Mouse (Mus musculus) small intestine, adult 2 months (tissue): ENCODE measurements around the gene Islr.

ENCODE experiments used
- CTCF ChIP-seq: fragments of 200-500 bp; IDR thresholded peaks from 2 replicates; pipeline ENCODE4 v1.5.1; 2012; ENCODE audit warnings: low read depth, mild to moderate bottlenecking, control low read depth, inconsistent platforms, low read length, moderate library complexity, mixed read lengths; ENCODE audit not compliant: insufficient replicate concordance, insufficient read length; ENCODE audit errors: extremely low read depth
- POLR2A ChIP-seq: fragments of 200-500 bp; IDR thresholded peaks from 2 replicates; pipeline ENCODE4 v1.6.1; 2012; ENCODE audit warnings: low read depth, mild to moderate bottlenecking, control low read depth, inconsistent platforms, low read length, moderate library complexity

DNA sequence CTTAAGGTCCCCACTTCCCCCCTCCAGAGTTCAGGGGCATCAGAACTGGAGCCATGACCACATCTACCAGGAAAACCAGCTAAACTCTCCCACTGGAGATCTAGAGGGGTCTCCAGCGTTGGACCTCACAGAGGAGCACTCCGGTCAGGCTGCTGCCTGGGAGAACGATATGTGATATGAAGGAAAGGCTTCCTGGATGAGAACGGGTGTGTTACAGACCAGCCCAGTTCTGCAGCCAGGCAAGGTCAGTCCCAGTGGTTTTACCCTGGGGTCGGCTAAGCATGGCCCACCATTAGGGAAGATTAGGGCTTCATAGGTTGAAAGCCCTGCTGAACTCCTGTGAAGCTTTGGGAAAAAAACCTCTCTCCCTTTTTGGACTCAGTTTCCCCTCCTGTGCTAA lies 9.3 kb upstream of the Islr start:
- TF ChIP-seq POLR2A (no peak), CTCF (no peak)
